Mouse (Mus musculus) mature B cell (primary cell): ENCODE results near the gene Ifih1.

ENCODE experiments used
- in situ Hi-C: fragments of 300-500 bp; cut with MboI; formaldehyde crosslinking; loops from 2 replicates; pipeline ENCODE4 v1.14.3; 2019

The Ifih1 gene

DNA sequence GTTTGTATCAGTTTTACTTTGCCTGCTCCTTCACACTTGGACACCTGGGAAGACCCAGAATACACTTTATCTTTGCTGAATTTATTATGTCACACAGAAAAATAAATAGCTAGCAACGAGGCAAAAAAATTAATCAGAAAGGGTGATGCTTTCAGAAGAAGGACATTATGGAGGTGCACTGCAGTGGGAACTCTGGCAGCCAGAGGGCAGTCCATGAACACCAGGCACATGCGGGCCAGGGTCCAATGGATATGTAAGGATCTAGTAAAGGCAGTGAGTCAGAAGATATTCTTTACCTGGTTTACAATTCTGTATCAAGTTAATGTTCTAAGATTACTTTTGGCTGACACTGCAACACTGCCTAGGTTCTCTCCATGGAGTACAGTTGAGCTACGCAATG lies 96.4 kb downstream of the Ifih1 start:
- in situ Hi-C loops: no loop called here

GRCm38 (mm10) chr2:62549131-62549530 lies 96.9 kb downstream of the Ifih1 start:
- in situ Hi-C loops: no loop called here

DNA sequence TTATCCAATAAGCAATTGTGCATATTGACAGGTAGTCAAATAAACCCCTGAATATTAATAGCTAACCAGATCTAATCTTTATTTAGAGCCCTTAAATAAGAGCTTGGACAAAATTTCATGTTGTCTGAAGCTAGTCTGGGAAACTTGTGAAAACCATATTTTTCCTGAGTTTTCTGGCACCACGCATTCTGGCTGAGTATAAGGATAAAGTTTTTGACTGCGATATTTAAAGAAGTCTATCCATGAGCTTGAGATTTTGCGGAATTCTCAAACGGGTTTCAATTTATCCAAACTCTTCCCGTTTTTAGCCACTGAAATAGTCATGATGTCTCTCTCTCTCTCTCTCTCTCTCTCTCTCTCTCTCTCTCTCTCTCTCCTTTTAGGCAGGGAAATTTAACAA lies 98.0 kb downstream of the Ifih1 start:
- in situ Hi-C loops: no loop called here
